Mouse (Mus musculus): ENCODE data around the gene Etv6.

Gene Etv6

DNA sequence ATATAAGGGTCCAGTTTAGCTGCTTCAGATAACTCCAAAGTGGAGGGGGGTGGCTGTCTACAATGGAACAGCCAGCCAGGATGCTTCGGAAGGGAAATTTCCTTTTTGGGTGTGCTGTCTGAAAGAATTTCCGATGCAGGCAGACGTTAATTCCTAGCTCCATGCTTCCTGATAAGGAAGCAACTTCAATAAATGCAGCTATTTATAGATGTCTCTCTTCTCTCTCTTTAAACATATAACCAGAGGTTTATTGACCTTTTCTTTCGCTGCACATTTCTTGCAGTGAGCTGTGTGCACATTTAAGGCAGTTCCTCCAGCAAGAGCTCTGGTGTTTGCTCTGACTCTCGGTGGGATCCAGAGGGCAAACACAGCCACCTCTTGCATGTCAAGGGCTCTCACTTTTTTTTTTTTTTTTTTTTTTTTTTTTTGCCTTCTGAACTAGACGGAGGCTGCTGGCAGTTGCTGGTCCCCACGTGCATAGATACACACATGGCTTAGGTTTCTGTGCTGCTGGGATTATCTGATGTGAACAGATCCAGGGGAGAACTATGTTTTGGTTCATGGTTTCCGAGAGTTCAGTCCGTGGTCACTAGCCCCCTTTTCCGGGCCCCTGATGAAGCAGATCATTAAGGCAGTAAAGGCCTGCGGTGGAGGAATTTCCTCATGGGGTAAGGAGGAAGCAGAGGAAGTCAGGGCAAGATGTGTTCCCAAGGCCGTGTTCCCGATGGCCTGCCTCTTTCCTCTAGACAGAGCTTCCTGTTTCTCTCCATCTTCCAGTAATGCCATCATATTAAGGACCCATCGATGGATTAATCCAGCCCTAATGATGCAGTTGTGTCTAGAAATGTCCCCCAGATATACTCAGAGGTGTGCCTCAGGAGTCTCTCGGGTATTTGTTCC lies 109.0 kb downstream of the Etv6 start:
- peak in 1 of 2 experiments; percentile 24 for DNase-seq

DNA sequence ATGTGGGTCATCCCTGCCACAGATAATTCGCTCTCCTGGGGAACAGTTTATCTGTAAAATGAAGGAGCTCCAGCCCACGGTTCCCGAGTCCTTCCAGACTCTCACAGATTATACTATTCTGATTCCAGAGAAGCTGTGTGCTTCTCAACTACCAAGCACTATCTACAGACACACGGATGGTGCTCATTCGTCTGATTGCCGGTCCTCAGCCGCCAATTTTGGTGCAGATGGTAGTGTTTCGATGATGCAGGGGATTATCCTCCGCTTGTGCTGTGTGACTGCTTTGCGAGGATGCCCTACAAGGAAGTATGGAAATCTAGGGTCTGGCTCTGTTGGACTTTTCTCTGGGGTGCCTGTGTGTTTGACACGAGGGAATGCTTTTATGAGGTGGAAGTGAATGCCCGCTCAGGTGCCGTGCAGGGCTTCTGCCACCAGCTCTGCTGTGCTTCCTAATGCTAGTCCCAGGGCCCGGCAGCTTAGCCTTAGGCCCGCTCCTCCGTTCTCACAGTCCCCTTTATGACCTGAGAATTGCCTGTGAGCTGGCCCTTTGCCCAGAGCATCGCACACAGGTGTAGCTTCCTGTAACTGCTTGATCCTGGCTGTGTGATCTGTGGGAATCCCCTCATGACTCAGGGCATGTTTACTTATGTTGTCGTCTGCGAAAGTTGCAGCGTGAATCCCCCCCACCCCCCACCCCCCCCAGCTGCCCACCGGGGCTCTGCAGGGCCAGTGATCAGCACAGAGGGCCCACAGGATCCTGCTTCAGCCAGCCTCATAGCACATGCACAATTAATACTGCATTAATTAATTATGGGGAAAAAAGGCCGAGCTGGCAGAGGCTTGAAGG lies 112.3 kb downstream of the Etv6 start:
- no peak for DNase-seq

DNA sequence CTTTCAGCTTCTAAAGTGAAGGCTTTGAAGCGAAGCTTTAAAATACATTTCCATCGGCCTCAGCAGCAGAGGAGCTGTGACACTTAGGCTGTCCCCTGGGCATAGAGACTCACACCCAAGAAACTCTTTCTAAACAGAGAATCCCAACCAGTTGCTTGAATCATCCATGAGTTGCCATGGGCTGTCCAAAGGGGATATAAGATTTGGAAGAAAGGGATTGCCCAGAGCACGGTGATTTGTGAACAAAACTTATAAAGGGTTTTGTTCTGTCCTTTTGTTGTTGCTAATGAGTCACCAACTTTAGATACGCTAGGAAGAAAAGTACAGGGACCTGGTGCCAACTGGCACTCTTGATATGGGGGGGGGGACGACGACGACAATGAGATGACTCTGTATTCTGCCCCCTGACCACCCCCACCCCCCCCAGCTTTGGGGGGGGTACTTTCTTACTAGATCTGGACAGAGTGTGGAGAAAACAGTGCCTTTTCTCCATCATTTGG lies 113.0 kb downstream of the Etv6 start:
- no peak for DNase-seq

DNA sequence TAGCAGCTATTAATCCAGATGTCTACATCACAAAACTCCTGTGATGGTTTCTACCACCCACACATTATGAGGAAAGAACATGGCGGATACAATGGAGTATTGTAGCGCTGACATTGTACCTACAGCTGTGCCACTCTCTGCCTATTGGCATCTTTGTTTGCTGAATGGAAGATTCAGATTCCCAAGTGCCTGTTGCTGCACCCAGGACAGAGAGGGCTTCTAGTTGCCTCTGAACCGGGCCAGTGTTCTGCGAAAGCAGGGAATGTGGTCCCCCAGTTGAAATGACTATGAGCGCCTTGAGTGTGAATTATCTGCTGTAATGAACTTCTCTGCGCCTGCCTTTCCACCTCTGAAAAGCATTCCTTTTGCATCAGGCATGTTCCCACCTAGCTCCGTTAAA lies 114.1 kb downstream of the Etv6 start:
- no peak for DNase-seq

DNA sequence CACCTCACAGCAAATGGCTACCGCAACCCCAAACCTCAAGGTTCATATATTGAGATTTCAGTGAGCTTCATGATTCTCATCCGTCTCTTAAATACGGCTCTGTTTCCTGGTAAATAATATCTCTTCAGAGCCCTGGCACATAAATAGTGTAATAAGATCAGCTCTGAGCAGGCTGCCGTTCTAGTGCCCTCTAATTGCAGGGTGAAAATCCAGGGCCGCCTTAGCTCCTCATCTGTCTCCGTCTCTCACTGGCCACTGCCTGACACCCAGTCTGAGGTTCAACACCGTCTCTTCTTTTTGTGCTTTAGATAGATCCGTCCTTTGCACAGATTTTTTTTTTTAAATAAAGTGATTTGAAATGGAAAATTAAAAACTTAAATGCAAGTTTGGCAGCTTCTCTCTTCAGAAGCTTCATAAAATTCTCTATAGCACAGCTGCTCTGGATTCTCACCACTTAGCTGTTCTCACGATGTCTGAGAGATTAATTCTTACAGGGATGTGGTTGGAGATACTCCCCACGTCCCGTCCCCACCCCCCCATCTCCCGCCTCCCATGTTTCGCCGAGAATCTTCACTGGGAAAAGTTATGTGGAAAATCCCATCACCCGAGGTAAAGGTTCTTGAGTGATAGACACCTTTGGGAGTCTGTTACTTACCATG lies 115.7 kb downstream of the Etv6 start:
- DNase-seq, result no peak

DNA sequence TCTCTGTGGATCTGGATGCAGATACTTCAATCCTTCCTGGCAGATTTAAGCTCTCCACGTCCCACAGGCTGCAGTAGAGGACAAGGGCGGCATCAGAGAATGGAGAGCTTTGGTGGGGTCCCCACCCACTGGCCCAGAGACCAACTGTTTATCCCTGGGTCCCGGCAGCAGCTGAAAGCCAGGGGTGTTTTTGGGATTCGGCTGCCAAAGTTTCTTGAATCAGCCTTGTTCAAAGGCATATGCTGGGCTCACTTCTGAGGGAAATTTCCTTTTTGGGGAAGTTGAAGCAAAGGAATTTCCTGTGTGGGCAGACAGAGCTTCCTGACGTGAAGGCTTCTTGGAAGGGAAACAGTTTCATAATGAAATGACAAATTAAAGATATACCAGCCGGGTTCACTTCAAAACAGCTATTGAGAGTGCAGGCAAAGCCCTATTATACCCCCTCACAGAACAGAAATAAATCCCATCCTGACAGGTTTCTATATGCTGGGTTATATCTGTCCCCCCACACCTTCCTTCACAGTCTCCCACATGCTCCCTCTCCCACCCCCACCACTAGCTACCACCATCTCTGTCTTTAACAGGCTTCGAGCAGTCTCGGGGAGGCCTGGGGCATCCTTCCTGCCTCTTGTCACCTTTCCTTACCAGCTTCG lies 116.5 kb downstream of the Etv6 start:
- peak; percentile 76 to 77 for DNase-seq

DNA sequence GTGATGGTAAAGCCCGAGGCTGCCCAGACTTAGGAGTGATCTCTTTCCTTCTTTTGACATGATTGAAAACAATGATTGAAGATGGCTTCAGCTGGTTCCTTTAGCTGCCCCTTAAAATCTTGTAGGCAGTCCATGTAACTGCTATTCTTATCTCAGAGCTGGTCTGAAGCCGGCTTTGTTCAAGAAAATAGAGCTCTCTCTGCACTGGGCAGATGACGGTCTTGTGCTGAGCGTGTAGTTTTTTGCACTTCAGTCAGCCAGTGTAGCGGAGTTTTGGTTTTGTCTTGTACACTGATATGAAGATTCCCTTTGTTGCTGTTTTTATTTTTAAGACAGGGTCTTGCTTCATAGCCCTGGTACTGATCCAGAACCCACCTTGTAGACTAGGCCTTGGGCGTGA lies 117.0 kb downstream of the Etv6 start:
- no peak for DNase-seq

DNA sequence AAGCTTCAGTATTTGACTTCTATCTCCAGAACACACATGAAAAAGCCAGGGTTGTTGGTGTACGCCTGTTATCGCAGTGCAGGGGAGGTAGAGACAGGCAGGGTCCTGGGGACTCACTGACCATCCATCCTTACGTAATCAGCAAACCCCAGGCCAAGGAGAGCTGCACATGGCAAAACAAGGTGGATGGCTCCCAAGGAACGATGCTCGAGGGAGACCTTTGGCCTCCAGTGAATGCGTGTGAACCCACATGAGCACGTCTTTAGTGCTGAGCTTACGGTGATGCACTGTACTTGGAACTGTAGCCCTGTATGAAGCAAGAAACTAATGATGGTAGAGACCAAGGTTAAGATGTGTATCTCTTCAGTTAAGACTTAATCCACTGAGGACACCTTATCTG lies 119.2 kb downstream of the Etv6 start:
- DNase-seq, result no peak

DNA sequence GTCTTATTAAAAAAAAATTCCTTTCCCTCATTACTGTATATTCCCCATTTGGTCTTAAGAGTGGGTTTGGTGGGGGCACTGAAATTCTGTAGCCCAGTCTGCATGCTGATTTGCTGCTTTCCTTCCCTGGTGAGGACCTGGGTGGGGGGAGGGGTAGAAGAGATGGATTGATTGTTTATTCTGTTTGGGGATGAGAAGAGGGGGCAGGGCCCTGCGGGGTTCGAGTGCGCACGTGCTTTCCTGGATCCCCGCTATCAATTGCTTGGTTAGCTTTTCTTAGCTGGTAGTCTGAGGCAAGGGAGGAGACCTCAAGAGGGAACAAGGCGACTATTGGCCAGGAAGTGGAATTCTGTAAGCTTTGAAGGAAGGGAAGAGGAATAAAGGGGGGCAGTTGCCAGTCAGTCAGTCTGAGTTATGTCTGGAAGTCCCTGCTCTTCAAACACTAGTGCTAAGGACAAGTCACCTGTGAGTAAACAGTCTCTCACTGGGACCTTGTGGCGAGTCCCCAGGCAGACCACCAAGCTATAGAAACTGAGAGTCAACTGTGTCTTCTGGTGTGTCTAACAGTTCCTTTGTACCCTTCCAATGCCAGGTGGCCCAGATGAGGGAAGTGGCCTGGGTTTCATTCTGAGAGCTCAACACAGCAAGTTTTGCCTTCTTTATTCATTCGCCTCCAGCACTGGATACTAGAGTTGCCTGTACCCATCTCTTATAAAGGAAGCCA lies 120.6 kb downstream of the Etv6 start:
- no peak for DNase-seq

DNA sequence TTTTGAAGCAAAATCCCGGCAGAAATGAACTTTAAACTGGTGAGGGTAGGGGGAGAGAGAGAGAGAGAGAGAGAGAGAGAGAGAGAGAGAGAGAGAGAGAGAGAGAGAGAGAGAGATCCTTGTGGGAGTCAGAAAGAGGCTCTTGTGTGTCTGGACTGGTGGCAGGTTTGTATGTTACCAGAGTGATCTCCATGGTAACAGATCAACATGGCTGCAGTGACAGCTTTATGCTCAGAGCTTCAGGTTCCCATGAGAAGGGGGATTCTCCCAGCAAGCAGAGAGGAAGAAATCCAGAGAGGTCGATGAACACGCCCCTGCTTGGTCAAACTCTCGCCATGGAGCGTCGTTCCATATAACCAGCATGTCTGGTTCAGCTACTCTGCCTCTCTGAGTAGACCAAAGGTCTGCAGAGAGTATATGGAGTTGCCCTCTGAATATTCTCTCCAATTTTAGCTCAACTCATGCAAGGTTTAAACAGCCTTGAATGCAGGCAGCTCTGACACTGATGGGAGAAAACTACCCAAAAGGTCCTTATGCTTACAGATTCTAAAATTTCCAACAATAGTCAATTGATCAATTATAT lies 122.1 kb downstream of the Etv6 start:
- no peak for DNase-seq

DNA sequence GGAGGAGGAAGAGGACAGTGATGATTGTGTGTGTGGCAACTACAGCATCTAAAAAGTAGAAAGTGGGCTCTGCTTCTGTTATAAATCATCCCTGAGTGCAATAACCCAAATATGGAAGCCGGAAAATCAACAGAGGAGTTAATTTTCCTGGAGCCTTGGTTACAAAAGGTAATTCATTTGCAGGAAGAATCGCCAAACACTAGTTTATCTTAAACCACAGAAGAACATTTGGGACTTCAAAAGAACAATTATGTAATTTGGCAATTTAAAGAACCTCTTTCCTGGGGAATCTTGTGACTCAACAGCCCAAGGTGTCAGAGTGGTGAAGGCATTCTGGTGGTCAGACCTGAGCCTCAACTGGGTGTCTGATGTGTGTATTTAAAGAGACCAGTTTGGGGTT lies 122.7 kb downstream of the Etv6 start:
- no peak for DNase-seq

DNA sequence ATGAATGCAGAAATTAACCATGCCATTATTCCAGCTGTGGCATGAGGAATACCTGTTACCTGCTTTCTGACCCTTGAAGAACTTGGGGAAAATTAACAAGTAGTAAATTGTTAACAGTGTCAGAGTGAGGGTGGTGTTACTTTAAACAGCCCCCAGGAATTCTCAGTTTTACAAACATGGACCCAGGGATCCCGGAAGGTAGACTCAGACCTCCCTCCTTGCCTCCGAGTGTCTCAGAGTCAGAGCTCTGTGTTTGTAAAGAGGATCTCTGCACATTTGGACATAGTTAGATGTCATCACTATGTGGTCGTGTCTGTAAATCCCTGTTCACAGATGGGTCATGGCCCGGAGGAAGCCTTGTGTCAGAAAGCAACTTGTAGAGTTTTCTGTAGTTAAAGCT lies 124.2 kb downstream of the Etv6 start:
- no peak for DNase-seq

DNA sequence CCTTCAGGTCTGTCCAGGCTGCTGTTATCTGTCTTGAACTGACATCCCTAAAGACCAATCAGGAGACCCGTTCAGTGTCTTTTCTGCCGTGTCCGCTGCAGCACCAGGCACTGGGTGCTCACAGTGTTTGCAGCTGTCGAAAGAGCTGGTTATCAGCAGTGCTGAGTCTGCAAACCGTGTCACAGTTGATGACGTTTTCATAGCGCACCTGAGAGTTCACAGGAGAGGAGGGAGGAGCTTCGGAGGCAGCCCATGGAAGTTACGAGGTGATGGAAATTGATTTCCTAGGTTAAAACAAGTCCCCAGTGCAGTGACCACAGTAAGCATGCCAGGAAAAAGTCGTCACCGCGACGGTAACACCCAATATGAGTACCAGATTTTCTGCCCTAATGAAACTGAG lies 125.5 kb downstream of the Etv6 start:
- DNase-seq, result no peak

DNA sequence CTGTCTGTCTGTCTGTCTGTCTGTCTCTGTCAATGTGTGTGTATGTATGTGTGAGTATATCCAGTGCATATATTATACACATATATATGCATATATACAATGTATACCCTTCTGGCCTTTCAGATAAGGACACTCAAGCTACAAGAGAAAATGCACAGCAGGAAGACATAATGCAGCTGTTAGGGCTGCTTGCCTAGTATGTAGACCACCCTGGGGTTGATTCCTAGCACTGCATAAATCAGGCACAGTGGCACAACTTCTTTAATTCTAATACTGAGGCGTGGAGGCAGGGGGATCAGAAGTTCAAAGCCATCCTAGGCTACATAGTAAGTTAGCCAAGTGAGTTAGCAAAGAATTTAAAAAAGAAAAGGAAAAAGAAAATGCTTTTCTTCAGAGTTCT lies 127.8 kb downstream of the Etv6 start:
- DNase-seq, result no peak

DNA sequence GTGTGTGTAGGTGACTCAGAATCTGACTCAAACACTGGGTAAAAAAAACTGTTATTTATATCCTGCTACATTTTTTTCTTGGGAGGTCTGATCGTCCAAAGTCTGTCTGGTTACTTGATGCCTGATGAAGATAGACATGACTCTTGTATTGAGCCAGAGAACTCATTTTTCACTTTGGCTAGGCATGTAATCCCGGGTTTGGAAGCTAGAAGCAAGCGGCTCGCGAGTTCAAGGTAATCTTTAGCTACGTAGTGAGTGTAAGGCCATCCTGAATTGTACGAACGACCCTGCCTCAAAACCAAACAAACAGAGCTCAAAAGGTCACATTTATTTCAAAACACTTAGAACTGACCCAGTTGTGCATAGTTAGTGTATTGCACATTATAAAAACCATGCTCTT lies 128.9 kb downstream of the Etv6 start:
- no peak for DNase-seq

DNA sequence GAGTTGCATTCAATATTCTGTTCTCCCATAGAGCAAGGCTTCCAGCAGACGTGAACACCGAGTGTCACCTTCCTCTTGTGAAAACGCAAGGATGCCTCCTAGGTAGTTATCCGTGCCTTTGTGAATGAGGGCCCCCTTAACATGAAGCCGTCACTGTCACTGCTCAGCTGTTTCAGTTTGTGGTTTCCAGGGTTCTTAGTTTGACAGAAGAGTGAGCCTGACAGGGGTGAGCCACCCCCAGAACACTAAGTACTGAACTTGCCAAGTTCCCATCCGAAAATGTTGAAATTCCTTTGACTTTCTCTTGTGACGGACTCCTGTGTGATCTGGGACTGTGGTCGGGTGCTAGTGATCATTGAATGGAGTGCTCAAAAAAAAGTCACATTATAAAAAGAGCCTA lies 129.5 kb downstream of the Etv6 start:
- no peak for DNase-seq

DNA sequence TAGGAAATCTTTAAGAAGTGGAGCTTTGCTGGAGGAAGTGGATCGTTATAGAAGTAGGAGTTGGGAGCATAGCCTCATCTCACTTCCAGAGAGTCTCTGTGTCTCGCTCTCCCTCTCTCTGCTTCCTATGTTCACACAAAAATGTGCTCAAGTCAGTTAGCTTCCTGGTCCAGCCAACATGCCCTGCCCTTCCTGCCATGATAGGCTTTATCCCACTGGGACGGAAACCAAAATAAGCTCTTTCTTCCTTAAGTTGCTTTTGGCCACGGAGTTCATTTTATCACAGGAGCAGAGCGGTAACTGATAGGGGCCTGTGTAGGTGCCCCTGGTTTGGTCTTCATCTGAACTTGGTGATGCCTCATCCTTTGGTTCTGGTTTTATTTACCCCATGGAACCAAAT lies 132.5 kb downstream of the Etv6 start:
- no peak for DNase-seq

DNA sequence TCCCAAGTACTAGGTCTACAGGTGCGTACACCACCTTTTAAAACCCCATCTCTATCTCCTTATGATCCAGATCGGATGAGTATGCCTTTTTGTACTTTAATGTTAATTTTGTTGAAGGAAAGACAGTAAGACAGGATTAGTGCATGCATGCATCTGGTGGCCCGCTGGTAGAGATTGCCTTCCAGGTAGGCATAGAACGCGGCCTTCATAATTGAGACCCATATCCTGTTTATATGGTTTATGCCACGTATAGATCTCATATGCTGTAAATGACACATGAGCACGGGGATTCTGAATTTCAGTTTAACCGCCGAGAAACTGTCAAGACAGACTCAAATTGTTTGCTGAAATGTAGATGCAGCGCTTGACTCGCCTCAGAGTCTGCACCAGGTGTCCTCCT lies 133.3 kb downstream of the Etv6 start:
- DNase-seq, result no peak

DNA sequence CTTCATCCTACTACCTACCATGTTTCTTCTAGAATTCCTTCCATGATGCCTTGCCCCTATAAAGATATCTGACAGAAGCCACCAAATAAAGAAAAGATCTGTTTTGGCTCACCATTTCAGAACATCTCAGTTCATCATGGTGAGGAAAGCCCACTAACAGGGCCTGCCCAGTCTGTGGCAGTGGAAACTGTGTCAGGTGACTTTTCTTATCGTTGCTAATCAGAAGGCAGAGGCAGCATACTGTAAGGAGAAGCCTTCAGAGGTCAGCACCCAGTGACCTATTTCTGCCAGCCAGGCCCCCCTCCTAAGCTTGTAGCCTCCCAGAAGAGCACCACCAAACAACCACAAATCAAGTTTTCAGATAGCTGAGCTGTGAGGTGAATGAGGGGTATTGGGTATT lies 135.7 kb downstream of the Etv6 start:
- DNase-seq, result no peak

DNA sequence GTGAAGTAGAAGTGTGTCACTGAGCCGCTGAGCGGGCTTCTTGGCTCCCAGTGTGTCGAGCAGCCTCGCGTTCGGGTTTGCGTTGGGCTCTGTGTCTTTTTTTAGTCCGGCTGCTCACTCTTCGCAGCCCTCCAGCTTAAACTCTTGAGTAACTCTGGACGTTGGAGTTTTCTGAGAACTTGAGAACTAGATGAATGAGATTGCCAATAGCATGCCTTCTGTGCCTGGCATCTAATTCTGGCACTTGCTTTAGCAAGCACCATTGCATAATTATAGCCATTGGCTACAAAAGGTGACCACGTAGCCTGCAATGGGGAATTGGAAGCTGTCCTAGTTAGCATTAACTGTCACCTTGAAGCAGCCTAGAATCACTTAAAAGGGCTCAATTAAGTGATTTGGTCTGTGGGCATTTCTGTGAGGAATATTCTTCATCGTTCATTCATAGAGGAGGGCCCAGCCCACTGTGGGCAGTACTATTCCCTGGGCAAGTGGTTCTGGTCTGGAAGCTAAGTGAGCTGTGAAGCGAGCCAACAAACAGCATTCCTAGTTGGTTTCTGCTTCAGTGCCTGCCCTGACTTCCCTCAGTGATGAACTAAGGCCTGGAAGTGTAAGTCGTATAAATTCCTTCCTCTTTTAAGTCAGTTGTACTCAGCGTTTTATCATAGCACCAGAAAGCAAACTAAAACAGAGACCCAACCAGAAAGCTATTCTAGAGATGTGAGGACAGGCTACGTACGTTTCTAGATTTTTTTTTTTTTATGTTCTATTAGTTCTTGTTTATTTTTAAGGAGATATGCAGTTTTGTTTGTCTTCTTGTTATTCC lies 136.6 kb downstream of the Etv6 start:
- no peak for DNase-seq

DNA sequence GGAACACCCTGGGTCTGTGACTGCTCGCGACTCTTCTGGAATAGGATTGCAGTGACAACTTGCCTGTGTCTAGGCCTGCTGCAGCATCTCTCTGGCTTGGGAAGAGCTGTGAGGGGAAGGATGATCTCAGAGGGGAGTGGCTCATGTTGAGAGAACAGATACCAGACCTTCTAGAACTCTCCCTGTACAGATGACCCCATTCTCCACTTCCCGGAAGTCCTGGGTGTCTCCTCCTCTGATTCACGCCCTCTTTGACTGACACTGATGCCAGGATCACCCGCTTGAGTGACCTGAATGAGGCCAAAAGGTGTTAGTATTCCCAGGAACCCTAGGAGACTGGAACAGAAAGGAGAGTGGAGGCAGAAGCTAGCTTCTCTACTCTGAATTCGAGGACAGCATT lies 137.9 kb downstream of the Etv6 start:
- peak in 1 of 2 experiments; percentile 46 for DNase-seq

Measured in lung, adult 18-20 months (tissue).